Mouse (Mus musculus): ENCODE results near the gene Dync1i2. TPM values are rescaled to one million over a fixed set of nuclear protein-coding genes. Genes with fewer than 3 reads are reported as not detected.

Dync1i2 gene
- total RNA-seq, 2 experiments from 2014 or later: 85.4 to 92.6 TPM

- DNase-seq: no peak
- intact Hi-C loops (cut with DNase I): no loop called here
Measured at GRCm38 (mm10) chr2:71256581-71256980, 45.1 kb downstream of the Dync1i2 start.

GRCm38 (mm10) chr2:71264585-71264984 is 53.1 kb downstream of the Dync1i2 start:
- peak; percentile 71 to 75 for DNase-seq

DNA sequence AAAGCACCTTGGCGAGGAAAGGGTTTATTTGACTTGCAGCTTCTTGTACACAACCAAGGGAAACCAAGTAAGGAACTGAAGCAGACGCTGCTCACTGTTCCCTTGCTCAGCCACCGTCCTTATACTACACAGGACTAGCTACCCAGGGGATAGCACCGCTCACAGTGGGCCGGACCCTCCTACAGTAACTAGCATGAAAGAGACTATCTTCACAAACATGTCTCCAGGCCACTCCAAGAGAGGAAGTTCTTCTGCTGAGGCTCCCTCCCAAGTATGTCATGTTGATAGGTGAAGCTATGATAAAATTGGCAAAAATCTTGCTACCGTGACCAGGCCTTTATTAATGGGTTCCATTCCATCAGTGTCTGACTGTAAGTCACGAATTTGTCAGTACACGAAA is 57.2 kb downstream of the Dync1i2 start:
- no peak for DNase-seq
- intact Hi-C loops (cut with DNase I): no loop called here

More at GRCm38 (mm10) chr2:71264585-71264984, 53.1 kb downstream of the Dync1i2 start:
- intact Hi-C loops (cut with DNase I): no loop called here

DNA sequence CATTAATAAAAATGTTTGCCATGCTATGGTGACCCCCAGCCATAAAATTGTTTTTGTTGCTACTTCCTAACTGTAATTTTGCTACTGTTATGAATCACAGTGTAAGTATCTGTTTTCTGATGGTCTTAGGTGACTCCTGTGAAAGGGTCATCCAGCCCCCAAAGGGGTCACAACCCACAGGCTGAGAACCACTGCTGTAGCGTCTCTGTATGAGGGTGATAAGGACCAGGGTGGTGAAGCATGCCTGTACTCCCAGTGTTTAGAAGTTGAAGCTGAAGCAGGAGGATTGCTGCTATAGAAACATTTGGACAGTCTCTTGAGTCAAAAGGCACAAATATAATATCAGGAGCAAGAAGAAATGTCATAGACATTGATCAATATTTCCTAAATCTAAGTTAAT is 57.8 kb downstream of the Dync1i2 start:
- DNase-seq: no peak
- intact Hi-C loops (cut with DNase I): no loop called here

DNA sequence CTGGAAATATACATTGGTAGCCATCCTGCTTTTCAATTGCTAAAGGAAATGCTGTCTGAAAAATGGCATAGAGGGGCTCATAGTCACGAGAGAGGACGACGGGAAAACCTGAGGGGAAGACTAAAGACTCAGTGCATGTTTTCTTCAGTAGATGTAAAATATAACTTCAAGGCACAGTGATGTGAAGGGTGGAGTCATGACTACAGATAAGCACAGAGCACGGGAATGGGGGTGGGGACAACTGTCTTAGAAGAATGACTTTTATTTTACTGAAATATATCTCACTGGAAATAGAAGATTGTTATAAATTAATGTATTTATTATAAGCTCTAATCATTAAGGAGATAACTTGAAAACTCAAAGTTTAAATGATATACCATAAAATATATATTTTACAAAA is 58.6 kb downstream of the Dync1i2 start:
- no peak for DNase-seq
- intact Hi-C loops (cut with DNase I): no loop called here

- peak; percentile 45 to 51 for DNase-seq
- intact Hi-C loops (cut with DNase I): no loop called here
Measured at GRCm38 (mm10) chr2:71273955-71274679, 62.6 kb downstream of the Dync1i2 start.

DNA sequence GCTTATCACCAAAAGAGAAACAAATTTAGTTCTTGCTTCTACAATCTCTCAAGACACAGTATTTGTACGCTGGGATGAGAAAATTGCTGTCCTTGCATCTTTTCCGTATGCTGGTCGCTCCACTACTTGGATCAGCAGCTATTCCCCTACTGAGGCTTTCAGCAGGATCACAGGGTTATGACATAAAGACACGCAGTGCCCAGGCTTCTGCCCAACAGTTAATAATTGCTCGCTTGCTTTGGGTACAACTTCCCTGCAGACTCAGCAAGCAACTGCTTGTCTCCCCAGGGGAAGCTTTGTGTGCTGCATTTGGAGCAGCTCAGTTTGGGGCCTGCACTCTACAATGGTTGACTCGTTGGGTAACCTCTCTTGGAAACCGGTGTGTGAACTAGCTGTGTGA is 64.2 kb downstream of the Dync1i2 start:
- no peak for DNase-seq
- intact Hi-C loops (cut with DNase I): no loop called here

GRCm38 (mm10) chr2:71278791-71279775 is 67.6 kb downstream of the Dync1i2 start:
- no peak for DNase-seq
- intact Hi-C loops (cut with DNase I): no loop called here

DNA sequence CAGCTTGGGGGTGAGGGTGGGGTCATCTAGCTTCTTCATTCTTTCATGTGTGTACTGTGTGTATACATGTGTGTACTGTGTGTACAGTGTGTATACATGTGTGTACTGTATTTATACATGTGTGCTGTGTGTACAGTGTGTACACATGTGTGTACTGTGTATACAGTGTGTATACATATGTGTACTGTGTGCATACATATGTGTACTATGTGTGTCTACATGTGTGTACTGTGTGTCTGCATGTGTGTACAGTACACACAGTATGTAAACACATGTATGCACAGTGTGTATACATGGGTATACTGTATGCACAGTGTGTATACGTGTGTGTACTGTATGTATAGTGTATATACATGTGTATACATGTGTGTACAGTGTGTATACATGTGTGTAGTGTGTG is 70.5 kb downstream of the Dync1i2 start:
- DNase-seq: no peak
- intact Hi-C loops (cut with DNase I): no loop called here

DNA sequence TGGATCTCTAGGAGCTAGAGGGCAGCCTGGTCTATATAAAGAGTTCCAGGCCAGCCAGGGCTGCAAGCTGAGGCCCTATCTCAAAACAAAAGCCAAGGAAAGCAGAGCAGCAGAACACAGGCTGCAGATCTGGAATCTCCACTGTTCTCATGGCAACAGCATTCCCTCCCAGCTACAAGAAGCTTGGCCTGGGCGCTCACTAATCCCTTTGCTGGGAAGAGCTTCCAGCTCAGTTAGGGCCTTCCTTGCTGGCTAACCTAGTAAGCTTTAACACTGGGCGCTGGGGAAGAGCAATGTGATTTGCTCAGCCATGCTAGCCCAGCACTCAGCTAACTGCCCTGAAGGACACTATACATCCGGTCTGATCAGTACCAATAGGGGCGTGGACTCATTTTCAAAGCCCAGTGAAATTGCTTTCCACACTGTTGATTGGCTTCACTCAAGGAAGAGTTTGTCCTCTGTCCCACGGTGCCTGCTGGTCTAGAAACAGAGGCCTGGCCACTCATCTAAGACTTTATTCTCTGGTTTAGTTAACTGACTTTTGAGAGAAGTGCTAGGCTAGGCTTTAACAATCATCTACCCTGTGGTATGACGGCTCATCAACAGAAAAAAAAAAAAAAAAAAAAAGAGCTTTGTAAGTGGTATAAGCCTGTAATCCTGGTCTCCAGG is 78.7 kb downstream of the Dync1i2 start:
- intact Hi-C loops (cut with DNase I): no loop called here
- DNase-seq: no peak

DNA sequence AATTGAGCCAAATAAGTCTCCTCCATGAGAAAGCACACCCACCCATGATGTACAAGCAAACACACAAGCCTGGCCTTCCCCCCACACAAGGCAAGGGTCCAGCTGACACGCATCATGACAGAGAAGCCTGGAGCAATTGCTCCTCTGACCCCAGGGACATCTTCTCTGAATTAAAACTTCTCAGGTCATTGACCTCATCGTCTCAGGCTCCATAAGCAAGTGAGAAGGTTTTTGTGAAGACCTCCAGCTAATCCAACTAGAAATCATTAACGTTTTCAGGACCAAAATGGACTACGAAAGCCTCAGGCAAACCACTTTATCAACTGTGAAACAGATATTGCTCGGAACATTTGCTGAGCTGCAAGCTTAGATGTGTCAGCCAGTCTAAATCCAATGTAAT is 80.1 kb downstream of the Dync1i2 start:
- intact Hi-C loops (cut with DNase I): no loop called here

GRCm38 (mm10) chr2:71293983-71294382 is 82.5 kb downstream of the Dync1i2 start:
- no peak for DNase-seq
- intact Hi-C loops (cut with DNase I): no loop called here

More for the DNA sequence above, 80.1 kb downstream of the Dync1i2 start:
- DNase-seq: no peak

DNA sequence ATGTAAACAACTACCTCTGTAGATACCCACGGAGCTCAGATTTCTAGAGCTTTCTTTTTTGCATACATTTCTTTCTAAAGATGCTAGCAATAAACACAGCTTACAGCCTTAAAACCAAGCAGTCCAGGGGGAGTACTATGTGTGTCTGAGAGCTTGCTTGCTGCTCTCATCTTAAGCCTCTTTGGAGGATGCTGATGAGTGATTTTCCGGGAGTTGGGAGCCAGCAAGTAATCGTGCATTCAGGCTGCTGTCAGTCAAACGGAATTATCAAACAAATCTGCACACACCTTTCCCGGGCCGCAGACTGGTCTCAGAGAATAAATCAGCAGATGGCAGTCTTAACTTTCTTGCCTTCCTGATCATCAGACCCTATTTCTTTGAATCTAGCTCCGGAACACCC is 83.0 kb downstream of the Dync1i2 start:
- no peak for DNase-seq
- intact Hi-C loops (cut with DNase I): no loop called here

DNA sequence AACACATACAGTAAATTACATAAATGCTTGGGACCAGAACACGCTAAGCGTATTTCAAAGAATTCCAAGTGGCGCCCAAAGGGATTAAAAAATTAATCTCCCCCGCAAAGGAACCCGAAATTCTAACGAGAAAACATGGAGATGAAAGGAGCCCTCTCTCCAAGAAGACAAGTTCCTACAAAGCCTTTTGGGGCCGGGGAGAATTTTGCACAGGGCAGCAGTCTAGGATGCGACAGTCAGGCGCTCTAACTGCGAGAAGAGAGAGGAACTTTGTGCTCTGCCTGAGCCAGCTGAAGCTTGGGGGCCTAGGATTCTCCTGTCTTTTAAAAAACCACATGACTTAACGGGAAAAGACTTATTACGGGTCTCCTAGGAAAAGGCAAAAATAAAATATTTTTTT is 84.3 kb downstream of the Dync1i2 start:
- intact Hi-C loops (cut with DNase I): loop anchor here (5.0 kb wide), 1 partner anchor 251 kb away; the partner anchor contains the start of gene Dlx2
- no peak for DNase-seq

DNA sequence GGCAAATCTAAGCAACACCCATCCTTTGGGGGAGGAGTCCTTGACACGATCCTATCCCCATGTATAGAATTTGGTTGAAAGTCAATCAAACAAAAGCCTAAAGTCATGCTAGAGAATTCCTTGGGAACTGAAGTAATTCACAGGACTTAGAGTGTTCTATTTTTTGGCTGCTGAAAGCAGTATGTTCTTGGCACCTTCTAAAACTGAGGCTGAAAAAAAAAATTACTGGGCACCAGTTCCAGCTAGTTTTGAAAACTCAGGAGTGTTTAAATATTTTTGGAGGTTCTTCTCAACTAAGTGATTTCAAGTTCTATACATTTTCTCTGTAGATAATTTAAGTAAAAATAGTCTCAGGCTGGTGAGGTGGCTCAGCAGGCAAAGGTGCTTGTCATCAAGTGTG is 86.0 kb downstream of the Dync1i2 start:
- DNase-seq: no peak
- intact Hi-C loops (cut with DNase I): loop anchor here (5.0 kb wide), 1 partner anchor 250 kb away; the partner anchor contains the start of gene Dlx2

DNA sequence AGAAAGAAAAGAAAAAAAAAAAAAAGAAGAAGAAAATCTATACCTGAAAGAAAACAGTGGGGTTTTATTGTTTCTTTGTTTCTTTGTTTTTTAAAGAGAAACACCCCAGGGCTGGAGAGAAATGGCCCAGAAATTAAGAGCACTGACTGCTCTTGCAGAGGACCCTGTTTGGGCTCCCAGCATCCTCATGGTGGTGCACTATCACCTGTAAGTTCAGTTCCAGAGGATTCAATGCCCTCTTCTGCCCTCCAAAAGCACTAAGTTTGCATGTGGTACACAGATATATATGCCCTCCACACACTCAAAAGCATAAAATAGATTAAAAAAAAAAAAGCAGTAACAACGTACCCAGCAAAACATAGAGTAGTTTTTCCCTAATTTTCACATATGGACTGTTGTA is 87.2 kb downstream of the Dync1i2 start:
- peak in 1 of 2 experiments; percentile 10 for DNase-seq

GRCm38 (mm10) chr2:71302156-71302663 is 90.7 kb downstream of the Dync1i2 start:
- no peak for DNase-seq
- intact Hi-C loops (cut with DNase I): no loop called here

More for the DNA sequence above, 87.2 kb downstream of the Dync1i2 start:
- intact Hi-C loops (cut with DNase I): loop anchor here (5.0 kb wide), 1 partner anchor 249 kb away; the partner anchor contains the start of gene Dlx2

DNA sequence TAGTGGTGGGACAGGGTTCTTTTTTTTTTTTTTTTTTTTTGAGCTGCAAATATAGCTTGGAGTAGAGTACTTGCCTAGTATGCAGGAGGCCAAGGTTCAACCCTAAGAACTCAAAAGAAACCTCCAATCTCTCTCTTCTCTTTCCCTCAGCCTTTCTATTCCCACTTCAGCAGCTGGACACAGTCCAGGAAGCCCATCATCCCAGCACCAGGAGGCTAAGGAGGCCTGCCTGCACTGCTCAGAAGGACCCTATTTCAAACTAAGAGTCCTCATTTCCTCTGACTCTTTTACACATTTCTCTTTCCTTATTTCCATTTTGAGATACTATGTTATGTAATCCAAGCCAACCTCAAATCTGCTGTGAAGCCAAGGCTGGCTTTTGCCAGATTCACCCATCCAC is 91.7 kb downstream of the Dync1i2 start:
- no peak for DNase-seq
- intact Hi-C loops (cut with DNase I): no loop called here

GRCm38 (mm10) chr2:71304821-71305220 is 93.3 kb downstream of the Dync1i2 start:
- intact Hi-C loops (cut with DNase I): no loop called here
- no peak for DNase-seq

GRCm38 (mm10) chr2:71306357-71306756 is 94.9 kb downstream of the Dync1i2 start:
- intact Hi-C loops (cut with DNase I): no loop called here
- no peak for DNase-seq

GRCm38 (mm10) chr2:71309726-71310125 is 98.2 kb downstream of the Dync1i2 start:
- intact Hi-C loops (cut with DNase I): no loop called here
- no peak for DNase-seq

All from heart, postnatal 10 days (tissue).